Mouse (Mus musculus) ovary, postnatal 14 days (tissue): ENCODE results near the gene Vmn1r25.
"Not testable (repeated sequence)": the region's sequence is repeated elsewhere in the genome, so short reads cannot be mapped to it uniquely, and the experiment has no call there.

Experiments
- DNase-seq: peaks from one replicate; pipeline ENCODE4 v3.0.0; 2022; ENCODE audit warnings: low spot score

Vmn1r25 gene

GRCm38 (mm10) chr6:57980710-57981109, at the start of gene Vmn1r25:
Gene Vmn1r25 (minus strand): TSS chr6:57980810.
- DNase-seq = no peak

- not testable (repeated sequence) for DNase-seq
Measured at GRCm38 (mm10) chr6:58017478-58017877, 36.9 kb upstream of the Vmn1r25 start.

- DNase-seq = no peak
Measured at GRCm38 (mm10) chr6:58015059-58015458, 34.4 kb upstream of the Vmn1r25 start, which contains the start of gene Vmn1r26. Gene Vmn1r26 (minus strand): TSS chr6:58015159.

- not testable (repeated sequence) for DNase-seq
Measured at GRCm38 (mm10) chr6:57961403-57961802, 19.2 kb downstream of the Vmn1r25 start, which contains the start of gene Vmn1r24. Gene Vmn1r24 (minus strand): TSS chr6:57961503.
